Mouse (Mus musculus) embryonic facial prominence, embryonic 15.5 days (tissue): Measurements from ENCODE around the gene Lmln. TPM values are rescaled to one million over a fixed set of nuclear protein-coding genes. Genes with fewer than 3 reads are reported as not detected.
"Not testable (repeated sequence)": the region's sequence is repeated elsewhere in the genome, so short reads cannot be mapped to it uniquely, and the experiment has no call there.

Experiments
- ATAC-seq: fragments of 200-750 bp; cut with Nextera tagmentation; 2 replicates; pipeline ENCODE4 v1.8.0; 2017; ENCODE audit warnings: low read depth, moderate TSS enrichment; ENCODE audit not compliant: insufficient number of reproducible peaks, low FRiP score, low TSS enrichment
- H3K27ac ChIP-seq: fragments of 300-500 bp; sonication (generic); replicated peaks from 2 replicates; pipeline ENCODE4 v1.5.1; 2015; ENCODE audit warnings: mild to moderate bottlenecking, inconsistent platforms
- H3K27me3 ChIP-seq: fragments of 300-500 bp; sonication (generic); 2 replicates; pipeline ENCODE4 v1.6.1; 2015; ENCODE audit warnings: inconsistent platforms
- H3K36me3 ChIP-seq: fragments of 300-500 bp; sonication (generic); 2 replicates; pipeline ENCODE4 v1.6.1; 2015; ENCODE audit warnings: mild to moderate bottlenecking, inconsistent platforms
- H3K4me1 ChIP-seq: fragments of 300-500 bp; sonication (generic); 2 replicates; pipeline ENCODE4 v1.6.1; 2015; ENCODE audit warnings: inconsistent platforms
- H3K4me2 ChIP-seq: fragments of 300-500 bp; sonication (generic); replicated peaks from 2 replicates; pipeline ENCODE4 v1.6.1; 2015; ENCODE audit warnings: mild to moderate bottlenecking, inconsistent platforms
- H3K4me3 ChIP-seq: fragments of 300-500 bp; sonication (generic); replicated peaks from 2 replicates; pipeline ENCODE4 v1.5.1; 2015; ENCODE audit warnings: mild to moderate bottlenecking, inconsistent platforms
- H3K9ac ChIP-seq: fragments of 300-500 bp; sonication (generic); 2 replicates; pipeline ENCODE4 v1.6.1; 2015; ENCODE audit warnings: inconsistent platforms
- H3K9me3 ChIP-seq: fragments of 300-500 bp; sonication (generic); replicated peaks from 2 replicates; pipeline ENCODE4 v1.6.1; 2016; ENCODE audit warnings: inconsistent platforms
- WGBS: fragments of 180-500 bp; shearing (Covaris S2); methylation state at CpG from one replicate; pipeline ENCODE4 v1.1.7; 2015; 5-methylcytosine and 5-hydroxymethylcytosine counted together
- polyA plus RNA-seq: library from polyadenylated mRNA; unstranded; fragments of >200 nt; fragmentation: Nextera tagmentation; extraction: Ambion mirVana; gene quantifications from 2 replicates; pipeline ENCODE4 v1.2.1, GENCODE M21; 2015

The Lmln gene
- polyA plus RNA-seq, 1 experiment from 2014 or later: 2.3 TPM

DNA sequence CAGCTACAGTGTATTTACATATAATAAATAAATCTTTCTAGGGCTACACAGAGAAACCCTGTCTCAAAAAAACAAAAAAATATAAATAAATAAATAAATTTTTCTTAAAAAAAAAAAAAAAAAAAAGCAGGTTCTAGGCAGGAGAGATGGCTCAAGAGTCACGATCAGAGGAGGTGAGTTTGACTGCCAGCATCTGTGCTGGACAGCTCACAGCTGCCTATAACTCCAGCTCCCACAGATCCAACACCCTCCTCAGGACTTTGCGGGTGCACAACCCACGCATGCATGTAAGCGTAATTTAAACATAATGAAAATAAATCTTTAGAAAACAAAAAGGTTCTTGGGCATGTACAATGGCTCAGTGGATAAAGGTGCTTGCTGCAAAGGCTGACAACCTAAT lies 26.3 kb upstream of the Lmln start:
- Histone ChIP-seq H3K9ac (no peak overlapping the region), H3K4me2 (no peak overlapping the region), H3K4me1 (no peaks in the 10 kb centered on the region), H3K27ac (no peak overlapping the region), H3K4me3 (no peak overlapping the region), H3K27me3 (no peaks in the 10 kb centered on the region), H3K9me3 (no peaks in the 10 kb centered on the region), H3K36me3 (no peaks in the 10 kb centered on the region)
- 65% methylated on average over 4 of the region's 4 CpGs for WGBS
- no peak for ATAC-seq

DNA sequence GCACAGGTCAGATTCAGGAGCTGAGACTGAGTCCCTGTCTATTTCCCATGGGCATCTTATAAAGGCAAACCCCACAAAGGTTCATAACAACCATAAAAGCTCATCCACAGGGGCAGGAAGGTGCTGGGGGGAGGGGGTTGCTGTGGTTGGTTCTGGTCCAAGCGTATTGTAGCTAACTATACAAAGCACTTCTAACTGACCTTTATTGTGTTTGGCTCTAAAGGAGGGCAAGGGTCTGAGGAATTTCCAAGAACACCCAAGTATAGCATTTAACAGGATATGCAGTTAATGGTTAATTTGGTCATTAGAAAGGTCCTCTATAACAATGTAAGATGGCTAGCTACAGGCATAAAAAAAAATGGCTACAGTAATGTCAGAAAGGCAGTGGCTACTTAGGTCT lies 19.6 kb upstream of the Lmln start:
- no peak for ATAC-seq
- WGBS: 88% methylated on average over 1 of the region's 1 CpGs

DNA sequence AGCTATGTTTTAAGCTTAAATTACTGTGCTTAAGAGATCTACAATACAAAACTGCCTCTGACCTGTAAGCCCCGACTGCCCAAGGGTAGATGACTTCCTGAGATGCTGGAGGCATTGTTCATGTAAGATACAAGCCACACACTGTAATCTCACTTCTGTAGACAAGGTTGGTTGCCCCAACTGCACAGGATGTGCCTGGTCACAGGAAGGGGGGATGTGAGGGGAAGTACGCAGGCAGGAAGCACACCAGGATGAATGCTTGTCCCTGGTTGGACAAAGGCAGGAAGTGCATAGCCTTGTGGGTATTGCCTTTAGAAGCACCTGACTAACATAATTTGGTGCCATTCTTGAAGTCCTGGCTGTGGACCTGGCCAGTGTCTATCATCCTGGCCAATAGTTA lies 19.1 kb upstream of the Lmln start:
- Histone ChIP-seq H3K27ac (no peak overlapping the region), H3K27me3 (no peaks in the 10 kb centered on the region), H3K9me3 (no peaks in the 10 kb centered on the region), H3K4me3 (no peak overlapping the region), H3K4me2 (no peak overlapping the region), H3K9ac (no peak overlapping the region), H3K36me3 (no peaks in the 10 kb centered on the region), H3K4me1 (no peaks in the 10 kb centered on the region)
- WGBS: 68% methylated on average over 2 of the region's 2 CpGs
- no peak for ATAC-seq

More for the DNA sequence above, 19.6 kb upstream of the Lmln start:
- Histone ChIP-seq H3K27me3 (no peaks in the 10 kb centered on the region), H3K4me3 (no peak overlapping the region), H3K4me2 (no peak overlapping the region), H3K36me3 (no peaks in the 10 kb centered on the region), H3K4me1 (no peaks in the 10 kb centered on the region), H3K9me3 (no peaks in the 10 kb centered on the region), H3K27ac (no peak overlapping the region), H3K9ac (no peak overlapping the region)

DNA sequence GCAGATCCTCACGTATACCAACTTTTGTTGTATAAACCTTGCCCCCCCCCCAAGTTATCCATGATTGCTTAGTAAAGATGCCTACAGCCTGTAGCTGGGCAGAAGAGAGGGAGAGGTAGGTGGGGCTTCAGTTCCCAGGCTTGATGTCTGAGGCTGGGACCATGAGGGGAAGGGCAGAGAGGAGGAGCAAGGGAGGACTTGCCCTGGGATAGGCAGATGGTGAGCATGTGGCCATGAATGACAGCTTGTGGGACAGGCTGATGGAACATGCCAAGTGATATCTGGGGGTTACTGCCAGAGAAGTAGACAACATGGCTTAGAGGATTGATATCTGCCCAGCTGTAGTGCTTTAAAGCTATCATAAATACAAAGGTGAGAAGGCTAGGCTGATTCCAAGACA lies 14.3 kb upstream of the Lmln start:
- WGBS: 89% methylated on average over 1 of the region's 1 CpGs
- Histone ChIP-seq H3K27me3 (no peaks in the 10 kb centered on the region), H3K27ac (no peak overlapping the region), H3K4me3 (no peak overlapping the region), H3K9ac (no peak overlapping the region), H3K4me1 (no peaks in the 10 kb centered on the region), H3K9me3 (no peaks in the 10 kb centered on the region), H3K4me2 (no peak overlapping the region), H3K36me3 (no peaks in the 10 kb centered on the region)
- no peak for ATAC-seq

DNA sequence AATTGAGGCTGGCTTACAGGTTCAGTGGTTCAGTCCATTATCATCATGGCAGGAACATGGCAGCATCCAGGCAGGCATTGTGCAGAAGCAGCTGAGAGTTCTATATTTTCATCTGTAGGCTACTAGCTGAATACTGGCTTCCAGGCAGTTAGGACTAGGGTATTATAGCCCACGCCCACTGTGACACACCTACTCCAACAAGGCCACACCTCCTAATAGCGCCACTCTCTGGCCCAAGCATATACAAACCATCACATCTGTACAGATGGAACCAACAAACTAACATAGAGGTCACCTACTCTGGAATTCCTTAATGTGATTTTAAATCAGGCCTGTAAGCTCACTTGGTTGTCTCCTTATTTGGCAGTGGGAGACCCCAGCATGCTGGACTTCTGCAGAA lies 13.6 kb upstream of the Lmln start:
- Histone ChIP-seq H3K4me3 (no peak overlapping the region), H3K9ac (no peak overlapping the region), H3K27me3 (no peaks in the 10 kb centered on the region), H3K4me2 (no peak overlapping the region), H3K4me1 (no peaks in the 10 kb centered on the region), H3K9me3 (no peaks in the 10 kb centered on the region), H3K36me3 (no peaks in the 10 kb centered on the region), H3K27ac (no peak overlapping the region)
- no peak for ATAC-seq
- WGBS: 72% methylated on average over 2 of the region's 2 CpGs

DNA sequence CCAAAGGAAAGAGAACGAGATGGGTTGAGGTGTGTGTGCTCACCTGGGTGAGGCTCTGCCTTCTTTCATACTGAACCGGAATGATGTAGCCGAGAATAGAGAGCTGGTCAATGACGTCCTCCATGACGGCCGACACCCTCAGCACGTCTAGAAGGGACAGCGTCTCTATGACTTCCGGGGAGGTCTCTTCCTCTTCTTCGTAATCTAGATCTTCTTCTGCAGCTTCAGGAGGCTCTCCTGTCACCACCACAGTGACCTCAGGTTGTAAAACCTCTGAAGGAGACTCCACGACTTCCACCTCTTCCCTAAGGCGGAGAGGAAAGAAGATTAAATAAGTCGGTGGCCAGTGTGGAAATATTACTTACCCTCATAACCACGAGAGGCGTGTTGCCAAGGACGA lies 12.5 kb upstream of the Lmln start:
- Histone ChIP-seq H3K4me1 (no peaks in the 10 kb centered on the region), H3K9me3 (no peaks in the 10 kb centered on the region), H3K4me2 (no peak overlapping the region), H3K27me3 (no peaks in the 10 kb centered on the region), H3K9ac (no peak overlapping the region), H3K4me3 (no peak overlapping the region), H3K27ac (no peak overlapping the region), H3K36me3 (no peaks in the 10 kb centered on the region)
- no peak for ATAC-seq
- WGBS: 89% methylated on average over 16 of the region's 16 CpGs

DNA sequence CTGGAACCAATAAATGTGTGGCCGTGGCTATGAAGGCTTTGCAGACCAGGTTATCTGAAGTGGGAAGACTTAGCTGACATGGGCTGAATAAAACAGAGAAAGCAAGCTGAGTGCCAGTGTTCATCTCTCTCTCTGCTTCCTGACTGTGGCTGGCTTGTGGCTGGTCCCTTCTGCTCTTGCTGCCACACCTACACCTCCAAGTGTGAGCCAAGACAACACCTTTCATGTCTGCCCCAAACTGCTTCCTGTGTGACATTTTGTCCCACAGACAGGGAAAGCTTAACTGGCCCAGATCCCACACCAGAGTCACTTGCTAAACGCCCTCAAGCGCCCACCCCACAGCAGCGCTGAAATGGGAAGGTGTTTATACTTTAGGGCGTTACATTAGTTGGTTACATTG lies 9.2 kb upstream of the Lmln start:
- Histone ChIP-seq H3K4me3 (no peak overlapping the region), H3K27me3 (no peaks in the 10 kb centered on the region), H3K9me3 (no peaks in the 10 kb centered on the region), H3K36me3 (peaks cover 4% of the 10 kb centered on the region), H3K4me2 (no peak overlapping the region), H3K4me1 (peaks cover 8% of the 10 kb centered on the region), H3K9ac (no peak overlapping the region), H3K27ac (no peak overlapping the region)
- ATAC-seq: no peak
- WGBS: 64% methylated on average over 5 of the region's 5 CpGs

DNA sequence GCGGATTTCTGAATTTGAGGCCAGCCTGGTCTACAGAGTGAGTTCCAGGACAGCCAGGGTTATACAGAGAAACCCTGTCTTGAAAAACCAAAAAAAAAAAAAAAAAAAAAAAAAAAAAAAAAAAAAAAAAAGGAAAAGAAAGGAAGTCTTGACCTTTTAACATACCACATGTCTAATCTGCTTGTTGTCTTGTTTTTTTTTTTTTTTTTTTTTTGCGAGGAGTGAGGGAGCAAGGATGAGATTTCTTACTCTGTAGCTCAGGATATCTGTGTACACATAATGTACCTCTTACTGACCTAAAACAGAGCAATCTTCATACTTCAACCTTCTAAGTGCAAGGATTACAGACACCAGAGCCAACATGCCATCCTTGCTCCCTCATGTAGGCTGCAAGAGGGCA lies 7.4 kb upstream of the Lmln start:
- not testable (repeated sequence) for H3K4me2 ChIP-seq, H3K27ac ChIP-seq, ATAC-seq, H3K27me3 ChIP-seq, H3K4me3 ChIP-seq, H3K9me3 ChIP-seq, H3K9ac ChIP-seq
- 81% methylated on average over 2 of the region's 2 CpGs for WGBS
- Histone ChIP-seq H3K36me3 (peaks cover 20% of the 10 kb centered on the region), H3K4me1 (peaks cover 12% of the 10 kb centered on the region)

DNA sequence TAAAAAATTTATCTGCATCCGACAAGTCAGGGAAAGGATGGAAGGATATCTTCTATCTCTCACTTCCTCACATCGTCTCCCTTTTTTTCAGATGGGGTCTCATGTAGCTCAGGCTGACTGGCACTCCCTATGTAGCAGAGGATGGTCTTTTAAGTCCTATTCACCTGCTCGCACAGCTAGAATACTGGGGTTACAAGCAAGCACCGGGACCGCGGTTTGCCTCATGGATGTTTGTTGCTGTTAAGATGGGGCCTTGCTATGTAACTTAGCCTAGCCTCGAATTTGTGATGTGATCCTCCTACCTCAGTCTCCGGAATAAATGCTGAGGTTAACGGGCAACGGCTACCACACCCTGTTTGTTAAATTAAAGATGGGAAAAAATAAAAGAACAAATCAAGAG lies 6.7 kb upstream of the Lmln start:
- peak; percentile 12; the same call in 1 of the 2 replicates for ATAC-seq
- no peaks in the 10 kb centered on the region for H3K27me3 ChIP-seq
- WGBS: 18% methylated on average over 10 of the region's 10 CpGs

DNA sequence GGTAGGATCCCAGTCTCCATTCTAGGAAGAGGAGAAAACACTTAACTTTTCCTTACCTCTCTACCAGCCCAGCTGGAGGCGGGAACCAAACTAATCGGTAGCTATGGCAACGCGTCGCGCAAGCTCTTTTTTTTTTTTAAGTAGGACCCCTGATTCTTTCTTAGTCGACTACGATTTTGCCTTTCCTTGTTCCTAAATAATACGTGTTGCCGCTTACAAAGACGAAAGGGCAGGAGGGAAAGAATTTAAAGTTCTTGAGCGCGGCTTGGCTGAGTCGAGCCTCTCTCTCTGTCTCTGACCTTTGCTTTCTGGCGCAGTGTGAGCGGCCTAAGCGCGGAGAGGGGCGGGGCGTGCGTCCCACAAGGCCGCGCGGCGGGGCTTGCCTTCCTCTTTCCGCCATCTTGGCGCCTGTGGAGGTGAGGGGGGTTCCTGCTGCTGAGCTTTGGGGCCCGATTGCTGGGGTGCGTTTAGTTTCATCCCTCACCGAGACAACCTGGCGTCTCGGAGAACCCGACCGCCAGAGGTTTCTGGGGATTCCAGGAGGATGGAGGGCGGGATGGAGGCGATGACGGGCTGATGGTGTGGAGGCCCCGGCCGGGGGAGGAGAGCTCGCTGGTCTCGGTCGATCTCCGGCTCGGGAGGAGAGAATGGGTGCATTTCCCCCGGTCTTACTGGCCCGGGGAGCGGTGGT lies 6.1 kb upstream of the Lmln start, which contains the start of the genes Iqcg and Rpl35a:
Gene Iqcg, minus strand, starts transcription at position 124 of the 691 bp plus-strand sequence.
Gene Rpl35a, plus strand, starts transcription at position 359 of the 691 bp plus-strand sequence.
- WGBS: under 1% methylated on average over 47 of the region's 47 CpGs
- peak; percentile 91 for ATAC-seq
- no peaks in the 10 kb centered on the region for H3K9me3 ChIP-seq
- peak within 1 kb of the TSS; percentile 92 for H3K27ac ChIP-seq
- H3K36me3 ChIP-seq: peaks cover 31% of the 10 kb centered on the region
- peaks cover 12% of the 10 kb centered on the region for H3K4me1 ChIP-seq
- peak within 1 kb of the TSS; percentile 91 for H3K9ac ChIP-seq
- peak within 1 kb of the TSS; percentile 92 for H3K4me3 ChIP-seq
- peak within 1 kb of the TSS; percentile 66 for H3K4me2 ChIP-seq
- no peaks in the 10 kb centered on the region for H3K27me3 ChIP-seq

More for the DNA sequence above, 6.7 kb upstream of the Lmln start:
- peak overlapping the region; percentile 92 for H3K4me3 ChIP-seq
- H3K27ac ChIP-seq: no peak overlapping the region
- H3K4me2 ChIP-seq: peak overlapping the region; percentile 66
- no peaks in the 10 kb centered on the region for H3K9me3 ChIP-seq
- H3K4me1 ChIP-seq: peaks cover 12% of the 10 kb centered on the region
- peaks cover 27% of the 10 kb centered on the region for H3K36me3 ChIP-seq
- H3K9ac ChIP-seq: no peak overlapping the region

DNA sequence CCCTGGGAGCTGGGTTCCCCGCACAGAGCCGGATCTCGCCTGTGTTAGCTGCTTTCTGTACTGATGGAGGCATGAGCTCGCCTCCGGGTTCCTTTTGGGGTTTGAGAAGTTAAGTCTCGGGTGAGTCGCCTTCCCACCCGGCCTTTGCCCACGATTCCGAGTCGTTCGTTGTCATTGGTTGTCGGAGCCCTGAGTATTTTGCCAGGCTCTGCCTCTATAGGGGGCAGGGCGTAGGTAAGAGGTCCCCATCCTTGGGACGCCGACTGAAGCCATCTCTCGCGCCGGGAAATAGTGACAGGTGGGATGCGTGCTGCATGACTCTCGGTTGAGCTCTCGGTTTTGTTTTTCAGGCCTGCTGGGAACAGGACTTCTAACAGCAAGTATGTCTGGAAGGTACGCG lies 5.5 kb upstream of the Lmln start:
- Histone ChIP-seq H3K9ac (peak overlapping the region; percentile 91), H3K4me2 (peak overlapping the region; percentile 66), H3K36me3 (peaks cover 31% of the 10 kb centered on the region), H3K4me3 (peak overlapping the region; percentile 92), H3K9me3 (no peaks in the 10 kb centered on the region), H3K4me1 (peaks cover 14% of the 10 kb centered on the region), H3K27me3 (no peaks in the 10 kb centered on the region), H3K27ac (peak overlapping the region; percentile 92)
- under 1% methylated on average over 24 of the region's 24 CpGs for WGBS
- 0 out of 2 replicates have a peak, but pooled peaks have one; percentile 12 for ATAC-seq

DNA sequence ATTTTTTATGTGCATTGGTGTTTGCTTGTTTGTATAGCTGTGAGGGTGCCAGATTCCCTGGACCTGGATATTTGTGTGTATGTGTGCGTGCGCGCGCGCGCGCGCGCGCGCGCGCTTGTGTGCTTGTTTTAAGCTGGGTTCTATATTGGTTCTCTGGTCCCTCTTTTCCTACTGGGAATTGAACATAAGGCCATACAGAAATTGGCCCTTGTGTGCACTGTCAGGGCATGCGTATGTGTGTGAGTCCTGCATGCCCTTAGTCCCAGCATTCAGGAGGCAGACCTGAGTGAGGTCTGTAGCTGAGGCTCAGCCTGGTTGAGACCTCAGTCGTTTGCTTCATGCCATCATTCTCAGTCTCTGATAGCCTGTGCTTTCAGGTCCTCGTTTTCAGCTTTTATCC lies 4.3 kb upstream of the Lmln start:
- Histone ChIP-seq H3K9ac (0 out of 2 replicates have a peak overlapping the region, but pooled peaks have one; percentile 9), H3K27me3 (no peaks in the 10 kb centered on the region), H3K36me3 (peaks cover 31% of the 10 kb centered on the region), H3K9me3 (no peaks in the 10 kb centered on the region), H3K27ac (no peak overlapping the region), H3K4me1 (peaks cover 19% of the 10 kb centered on the region), H3K4me3 (peak overlapping the region; percentile 92; the same call in 1 of the 2 replicates), H3K4me2 (peak overlapping the region; percentile 66)
- 88% methylated on average over 16 of the region's 16 CpGs for WGBS
- ATAC-seq: no peak
